Mouse (Mus musculus): Measurements from ENCODE around the gene Vrk1. TPM values are rescaled to one million over a fixed set of nuclear protein-coding genes. Genes with fewer than 3 reads are reported as not detected.
A peak's percentile ranks its signal among the peaks of the same experiment; 100 is the strongest.

Gene Vrk1
- polyA plus RNA-seq, 1 experiment from 2014 or later: 37.1 TPM

DNA sequence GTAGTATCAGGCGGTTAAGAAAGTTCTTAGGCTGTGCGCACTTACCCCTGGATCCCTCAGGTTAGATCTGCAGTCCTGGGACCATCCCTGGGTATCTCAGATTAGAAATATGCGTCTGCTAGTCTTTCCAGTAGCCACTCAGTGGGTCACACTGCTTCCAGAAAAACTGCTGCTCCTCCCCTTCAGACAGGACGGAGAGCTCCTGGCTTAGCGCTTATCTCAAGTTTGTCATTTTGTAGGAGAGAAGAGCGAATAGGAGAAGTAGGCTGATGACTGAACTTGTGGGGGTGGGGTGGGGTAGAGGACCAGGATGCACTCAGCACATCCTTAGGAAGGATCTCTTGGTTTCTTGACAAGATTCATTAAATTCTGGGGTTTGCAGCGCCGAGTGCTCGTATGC lies 13.6 kb downstream of the Vrk1 start:
- Histone ChIP-seq H3K27me3 (ENCODE audit: control insufficient read depth, insufficient read depth, low read length) (no peaks in the 10 kb centered on the region), H3K4me2 (ENCODE audit: low read length) (no peak overlapping the region), H3K36me3 (ENCODE audit: control insufficient read depth, insufficient read depth, low read length) (peaks cover 3% of the 10 kb centered on the region; the same call in 1 of the 2 replicates), H3K9me3 (ENCODE audit: control insufficient read depth, low read length) (no peaks in the 10 kb centered on the region), H3K9ac (ENCODE audit: low read length) (no peak overlapping the region), H3K4me3 (ENCODE audit: control insufficient read depth in 1 of 2, insufficient read depth in 1 of 2, low read depth in 1 of 2, low read length in 2 of 2) (no peak overlapping the region), H3K4me1 (ENCODE audit: control insufficient read depth in 2 of 2, insufficient read depth in 2 of 2, low read length in 2 of 2) (peaks cover 2 to 9% of the 10 kb centered on the region in 2 experiments; a peak in 1 of 4 replicates), H3K27ac (replicated peaks in 1 of 2; ENCODE audit: control insufficient read depth in 1 of 2, insufficient read depth in 1 of 2, low read depth in 2 of 2, low read length in 2 of 2) (no peak overlapping the region)
- ATAC-seq (ENCODE audit: insufficient number of reproducible peaks, insufficient read depth, low FRiP score, low read depth): no peak
- WGBS: 62% methylated on average over 9 of the region's 9 CpGs

- no peak overlapping the region for H3K27ac ChIP-seq (replicated peaks in 1 of 2; ENCODE audit: control insufficient read depth in 1 of 2, insufficient read depth in 1 of 2, low read depth in 2 of 2, low read length in 2 of 2)
- no peak overlapping the region for H3K4me2 ChIP-seq (ENCODE audit: low read length)
- H3K4me1 ChIP-seq (ENCODE audit: control insufficient read depth in 2 of 2, insufficient read depth in 2 of 2, low read length in 2 of 2): peaks cover 3 to 23% of the 10 kb centered on the region in 2 experiments; a peak in 3 of 4 replicates
- no peak overlapping the region for H3K9ac ChIP-seq (ENCODE audit: low read length)
- H3K36me3 ChIP-seq (ENCODE audit: control insufficient read depth, insufficient read depth, low read length): peaks cover 3% of the 10 kb centered on the region; the same call in 1 of the 2 replicates
- no peaks in the 10 kb centered on the region for H3K9me3 ChIP-seq (ENCODE audit: control insufficient read depth, low read length)
- 0 out of 2 replicates have a peak, but pooled peaks have one; percentile 35 for ATAC-seq (ENCODE audit: insufficient number of reproducible peaks, insufficient read depth, low FRiP score, low read depth)
- WGBS: 60% methylated on average over 6 of the region's 6 CpGs
- no peak overlapping the region for H3K4me3 ChIP-seq (ENCODE audit: control insufficient read depth in 1 of 2, insufficient read depth in 1 of 2, low read depth in 1 of 2, low read length in 2 of 2)
- no peaks in the 10 kb centered on the region for H3K27me3 ChIP-seq (ENCODE audit: control insufficient read depth, insufficient read depth, low read length)
Observed at GRCm38 (mm10) chr12:106025416-106025815, 15.4 kb downstream of the Vrk1 start.

- Histone ChIP-seq H3K9ac (ENCODE audit: low read length) (no peak overlapping the region), H3K36me3 (ENCODE audit: control insufficient read depth, insufficient read depth, low read length) (peaks cover 3% of the 10 kb centered on the region; the same call in 1 of the 2 replicates), H3K4me2 (ENCODE audit: low read length) (no peak overlapping the region), H3K9me3 (ENCODE audit: control insufficient read depth, low read length) (no peaks in the 10 kb centered on the region), H3K4me1 (ENCODE audit: control insufficient read depth in 2 of 2, insufficient read depth in 2 of 2, low read length in 2 of 2) (peaks cover 4 to 27% of the 10 kb centered on the region in 2 experiments; a peak in 3 of 4 replicates), H3K4me3 (ENCODE audit: control insufficient read depth in 1 of 2, insufficient read depth in 1 of 2, low read depth in 1 of 2, low read length in 2 of 2) (no peak overlapping the region), H3K27ac (replicated peaks in 1 of 2; ENCODE audit: control insufficient read depth in 1 of 2, insufficient read depth in 1 of 2, low read depth in 2 of 2, low read length in 2 of 2) (no peak overlapping the region), H3K27me3 (ENCODE audit: control insufficient read depth, insufficient read depth, low read length) (no peaks in the 10 kb centered on the region)
- WGBS: 85% methylated on average over 16 of the region's 16 CpGs
- ATAC-seq (ENCODE audit: insufficient number of reproducible peaks, insufficient read depth, low FRiP score, low read depth): no peak
Observed at GRCm38 (mm10) chr12:106026385-106027134, 16.5 kb downstream of the Vrk1 start.

DNA sequence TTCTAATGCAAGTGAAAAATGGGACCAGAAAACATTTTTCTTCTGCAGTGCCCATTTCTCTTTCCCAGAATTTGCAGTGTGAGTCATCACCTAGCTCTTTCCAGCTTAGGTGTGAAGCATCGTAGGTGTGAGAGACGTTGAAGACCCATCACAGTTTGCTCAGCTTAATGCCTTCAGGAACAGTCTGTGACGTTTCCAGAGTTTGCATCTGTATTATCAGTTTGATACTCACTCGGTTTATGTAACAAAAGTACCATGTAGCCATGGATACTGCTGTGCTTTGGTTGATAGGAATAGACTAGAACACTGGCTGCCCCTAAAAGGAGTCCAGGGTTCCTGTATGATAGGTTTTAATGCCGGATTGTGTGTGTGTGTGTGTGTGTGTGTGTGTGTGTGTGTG lies 17.3 kb downstream of the Vrk1 start:
- H3K9me3 ChIP-seq (ENCODE audit: control insufficient read depth, low read length): no peaks in the 10 kb centered on the region
- H3K4me3 ChIP-seq (ENCODE audit: control insufficient read depth in 1 of 2, insufficient read depth in 1 of 2, low read depth in 1 of 2, low read length in 2 of 2): no peak overlapping the region
- no peak for ATAC-seq (ENCODE audit: insufficient number of reproducible peaks, insufficient read depth, low FRiP score, low read depth)
- H3K4me1 ChIP-seq (ENCODE audit: control insufficient read depth in 2 of 2, insufficient read depth in 2 of 2, low read length in 2 of 2): peaks cover 4 to 27% of the 10 kb centered on the region in 2 experiments; a peak in 3 of 4 replicates
- WGBS: 80% methylated on average over 5 of the region's 5 CpGs
- peaks cover 3% of the 10 kb centered on the region; the same call in 1 of the 2 replicates for H3K36me3 ChIP-seq (ENCODE audit: control insufficient read depth, insufficient read depth, low read length)
- H3K9ac ChIP-seq (ENCODE audit: low read length): no peak overlapping the region
- H3K27me3 ChIP-seq (ENCODE audit: control insufficient read depth, insufficient read depth, low read length): no peaks in the 10 kb centered on the region
- no peak overlapping the region for H3K27ac ChIP-seq (replicated peaks in 1 of 2; ENCODE audit: control insufficient read depth in 1 of 2, insufficient read depth in 1 of 2, low read depth in 2 of 2, low read length in 2 of 2)
- no peak overlapping the region for H3K4me2 ChIP-seq (ENCODE audit: low read length)

DNA sequence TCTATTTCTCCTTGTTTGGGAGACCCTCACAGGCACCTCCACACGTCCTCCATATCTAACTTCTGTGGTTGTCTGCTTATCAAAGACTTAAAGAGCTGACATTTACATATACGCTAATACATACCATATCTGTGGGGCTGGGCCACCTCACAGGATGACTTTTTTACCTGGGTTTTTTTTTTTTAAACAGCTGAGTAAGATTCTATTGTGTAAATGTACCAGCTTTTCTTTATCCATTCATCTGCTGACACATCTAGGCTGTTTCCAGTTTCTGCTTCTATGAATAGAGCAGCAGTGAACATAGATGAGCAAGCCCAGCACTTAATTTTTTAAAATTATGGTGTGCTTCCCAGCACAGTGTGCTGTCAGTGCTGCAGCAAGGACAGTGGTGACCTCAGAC lies 19.6 kb downstream of the Vrk1 start:
- Histone ChIP-seq H3K9me3 (ENCODE audit: control insufficient read depth, low read length) (no peaks in the 10 kb centered on the region), H3K4me1 (ENCODE audit: control insufficient read depth in 2 of 2, insufficient read depth in 2 of 2, low read length in 2 of 2) (peaks cover 4 to 31% of the 10 kb centered on the region in 2 experiments; a peak in 3 of 4 replicates), H3K9ac (ENCODE audit: low read length) (no peak overlapping the region), H3K27ac (replicated peaks in 1 of 2; ENCODE audit: control insufficient read depth in 1 of 2, insufficient read depth in 1 of 2, low read depth in 2 of 2, low read length in 2 of 2) (no peak overlapping the region), H3K36me3 (ENCODE audit: control insufficient read depth, insufficient read depth, low read length) (0 out of 2 replicates have a peak, but pooled peaks cover 3% of the 10 kb centered on the region), H3K4me2 (ENCODE audit: low read length) (no peak overlapping the region), H3K27me3 (ENCODE audit: control insufficient read depth, insufficient read depth, low read length) (no peaks in the 10 kb centered on the region), H3K4me3 (ENCODE audit: control insufficient read depth in 1 of 2, insufficient read depth in 1 of 2, low read depth in 1 of 2, low read length in 2 of 2) (no peak overlapping the region)
- 60% methylated on average over 2 of the region's 2 CpGs for WGBS
- no peak for ATAC-seq (ENCODE audit: insufficient number of reproducible peaks, insufficient read depth, low FRiP score, low read depth)

GRCm38 (mm10) chr12:106030146-106030745 lies 20.2 kb downstream of the Vrk1 start:
- ATAC-seq (ENCODE audit: insufficient number of reproducible peaks, insufficient read depth, low FRiP score, low read depth): no peak
- Histone ChIP-seq H3K9me3 (ENCODE audit: control insufficient read depth, low read length) (no peaks in the 10 kb centered on the region), H3K36me3 (ENCODE audit: control insufficient read depth, insufficient read depth, low read length) (0 out of 2 replicates have a peak, but pooled peaks cover 3% of the 10 kb centered on the region), H3K9ac (ENCODE audit: low read length) (no peak overlapping the region), H3K27me3 (ENCODE audit: control insufficient read depth, insufficient read depth, low read length) (no peaks in the 10 kb centered on the region), H3K4me2 (ENCODE audit: low read length) (no peak overlapping the region), H3K27ac (replicated peaks in 1 of 2; ENCODE audit: control insufficient read depth in 1 of 2, insufficient read depth in 1 of 2, low read depth in 2 of 2, low read length in 2 of 2) (0 out of 4 replicates have a peak overlapping the region, but pooled peaks of 1 of the 2 experiments have one; percentile 6), H3K4me3 (ENCODE audit: control insufficient read depth in 1 of 2, insufficient read depth in 1 of 2, low read depth in 1 of 2, low read length in 2 of 2) (no peak overlapping the region), H3K4me1 (ENCODE audit: control insufficient read depth in 2 of 2, insufficient read depth in 2 of 2, low read length in 2 of 2) (peaks cover 4 to 27% of the 10 kb centered on the region in 2 experiments; a peak in 3 of 4 replicates)
- 57% methylated on average over 7 of the region's 7 CpGs for WGBS

DNA sequence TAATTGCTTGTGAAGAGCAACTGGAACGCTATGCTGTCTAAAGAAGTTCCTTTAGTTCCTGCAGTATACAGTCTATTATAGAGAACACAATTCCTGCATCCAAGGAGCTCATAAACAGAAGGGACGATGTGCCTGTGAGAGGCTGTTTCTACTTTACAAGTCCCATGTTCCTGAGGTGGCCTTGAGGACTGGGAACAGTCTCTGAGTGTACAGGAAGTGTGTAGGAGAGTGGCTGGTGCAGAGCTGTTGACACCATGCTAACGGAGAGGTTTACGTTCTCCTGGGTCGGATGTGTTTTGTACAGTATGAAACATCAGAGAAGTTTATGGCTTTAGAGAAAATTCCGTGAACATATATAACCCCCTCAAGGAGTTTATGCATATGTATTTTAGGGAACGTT lies 20.8 kb downstream of the Vrk1 start:
- Histone ChIP-seq H3K9ac (ENCODE audit: low read length) (no peak overlapping the region), H3K27ac (replicated peaks in 1 of 2; ENCODE audit: control insufficient read depth in 1 of 2, insufficient read depth in 1 of 2, low read depth in 2 of 2, low read length in 2 of 2) (0 out of 4 replicates have a peak overlapping the region, but pooled peaks of 1 of the 2 experiments have one; percentile 6), H3K9me3 (ENCODE audit: control insufficient read depth, low read length) (no peaks in the 10 kb centered on the region), H3K36me3 (ENCODE audit: control insufficient read depth, insufficient read depth, low read length) (no peaks in the 10 kb centered on the region), H3K27me3 (ENCODE audit: control insufficient read depth, insufficient read depth, low read length) (no peaks in the 10 kb centered on the region), H3K4me2 (ENCODE audit: low read length) (no peak overlapping the region), H3K4me1 (ENCODE audit: control insufficient read depth in 2 of 2, insufficient read depth in 2 of 2, low read length in 2 of 2) (peaks cover 4 to 26% of the 10 kb centered on the region in 2 experiments; a peak in 3 of 4 replicates), H3K4me3 (ENCODE audit: control insufficient read depth in 1 of 2, insufficient read depth in 1 of 2, low read depth in 1 of 2, low read length in 2 of 2) (no peak overlapping the region)
- ATAC-seq (ENCODE audit: insufficient number of reproducible peaks, insufficient read depth, low FRiP score, low read depth): no peak
- 70% methylated on average over 7 of the region's 7 CpGs for WGBS
